Mouse (Mus musculus) heart, adult 10 weeks (tissue): ENCODE data around the gene Gm10118. TPM values are rescaled to one million over a fixed set of nuclear protein-coding genes. Genes with fewer than 3 reads are reported as not detected.

Experiments used
- polyA plus RNA-seq: library from polyadenylated mRNA; stranded (reverse); fragments of 350-450 nt; fragmentation: Illumina TruSeq; extraction: RNeasy Lipid Tissue Mini Kit (QIAGEN cat#74804); gene quantifications from one replicate; pipeline ENCODE4 v1.2.3, GENCODE M21; 2014; ENCODE audit warnings: low read depth, low replicate concordance

The Gm10118 gene
- not detected for polyA plus RNA-seq

GRCm38 (mm10) chr10:63927334-63927733 is at the start of gene Gm10118:
Gene Gm10118, minus strand, starts transcription at chr10:63927434.

Other genes with a start within 250 kb of the Gm10118 start
- not detected for gene Lrrtm3, start 162.8 kb upstream of the Gm10118 start, polyA plus RNA-seq